Comparison of ENCODE assay signal across 11 mouse cellular contexts in the genomic region with DNA sequence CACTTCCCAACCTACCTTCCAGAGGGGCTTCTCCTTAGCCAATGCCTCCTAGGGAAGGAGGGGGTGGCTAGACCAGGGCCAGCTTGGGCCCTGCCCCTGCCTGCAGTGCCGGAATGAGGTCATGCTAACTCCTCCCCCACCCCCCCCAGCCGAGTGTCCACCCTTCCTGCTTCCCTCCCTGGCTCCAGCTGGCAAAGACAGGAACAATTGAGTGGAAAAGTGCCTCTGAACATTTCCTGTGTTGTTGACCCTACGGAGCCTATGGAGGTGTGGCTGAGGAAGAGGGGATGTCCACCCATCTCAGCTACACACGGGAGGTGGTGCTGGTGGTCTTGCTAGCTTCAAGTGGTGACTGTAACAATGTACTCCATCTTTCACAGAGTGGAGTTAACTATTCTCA. TPM values are rescaled to one million over a fixed set of nuclear protein-coding genes. Genes with fewer than 3 reads are reported as not detected.
A peak's percentile ranks its signal among the peaks of the same experiment; 100 is the strongest.
DNase-seq lines count a peak whose midpoint lies in the region; ATAC-seq and TF ChIP-seq lines count a peak whose summit lies in the region.
"Had no signal": no experiment of that assay in that cellular context is flagged by ENCODE, and none has a peak within 500 bp of the region (broad histone marks: within the 10 kb centered on the region; RNA-seq: fewer than 3 reads in every experiment).

No protein-coding gene starts in this region.

- TF ChIP-seq POLR2A in kidney, adult 2 months (IDR thresholded peaks at IDR 0.05; ENCODE audit: low read depth, low read length), result no peak

- peak; percentile 47; the same call in 1 of the 2 replicates for ATAC-seq in heart, embryonic 11.5 days (replicated peaks; ENCODE audit: insufficient number of reproducible peaks, low FRiP score, low TSS enrichment)
- ATAC-seq in lung, postnatal 0 days, result peak; percentile 83
- ATAC-seq in frontal cortex, adult (ENCODE audit: low TSS enrichment), result no peak

- peak; percentile 22; the same call in 1 of the 2 replicates for TF ChIP-seq EP300 in lung, postnatal 0 days (IDR thresholded peaks at IDR 0.05)

- peak; percentile 47 for DNase-seq in kidney, adult 2 months
- no peak for DNase-seq in kidney, adult 18-20 months
- peak; percentile 72 for DNase-seq in lung, postnatal 0 days (ENCODE audit: low spot score)
- DNase-seq in spleen, postnatal 10 days (ENCODE audit: low spot score in 2 of 2), result no peak
- no peak for DNase-seq in left cerebral cortex, adult 2 months (ENCODE audit: extremely low spot score in 1 of 2, low spot score in 2 of 2)
- DNase-seq: adrenal gland, postnatal 25 days; cerebellum, adult 9-11 months; liver, embryonic 13.5 days had no signal

- H3K9ac ChIP-seq in heart, embryonic 11.5 days (ENCODE audit: low read depth, low read length), result no peak overlapping the region; the same call in 1 of the 2 replicates
- H3K9ac ChIP-seq in lung, postnatal 0 days (replicated peaks; ENCODE audit: low read depth), result no peak overlapping the region
- H3K9ac ChIP-seq: liver, embryonic 13.5 days had no signal

- TF ChIP-seq CTCF in kidney, adult 2 months (conservative IDR thresholded peaks at IDR 0.05; ENCODE audit: insufficient read depth, insufficient read length, low read depth, low read length), result 0 out of 2 replicates have a peak, but pooled peaks have one; percentile 9
- TF ChIP-seq CTCF in lung, postnatal 0 days (IDR thresholded peaks at IDR 0.05), result peak; percentile 51
- no peak for TF ChIP-seq CTCF in left cerebral cortex, adult 2 months (IDR thresholded peaks at IDR 0.05)

- H3K4me1 ChIP-seq in kidney, adult 2 months (ENCODE audit: control insufficient read depth, insufficient read depth, low read length), result peaks cover 13% of the 10 kb centered on the region
- no peaks in the 10 kb centered on the region for H3K4me1 ChIP-seq in brown adipose tissue, adult 24 weeks (ENCODE audit: control insufficient read depth, insufficient read depth, insufficient read length, low read length)
- peaks cover 18% of the 10 kb centered on the region for H3K4me1 ChIP-seq in heart, embryonic 11.5 days (ENCODE audit: control insufficient read depth, insufficient read depth, low read length)
- H3K4me1 ChIP-seq in lung, postnatal 0 days (ENCODE audit: insufficient read depth, low read depth, low read length), result no peaks in the 10 kb centered on the region

- no peak overlapping the region for H3K27ac ChIP-seq in kidney, adult 2 months (ENCODE audit: insufficient read depth, low read depth, low read length)
- peak overlapping the region; percentile 49 for H3K27ac ChIP-seq in brown adipose tissue, adult 24 weeks (replicated peaks; ENCODE audit: low read depth, low read length)
- 0 out of 2 replicates have a peak overlapping the region, but pooled peaks have one; percentile 29 for H3K27ac ChIP-seq in heart, embryonic 11.5 days (ENCODE audit: low read depth, low read length)
- 0 out of 2 replicates have a peak overlapping the region, but pooled peaks have one; percentile 32 for H3K27ac ChIP-seq in lung, postnatal 0 days (ENCODE audit: low read length)
- H3K27ac ChIP-seq in left cerebral cortex, adult 2 months, result no peak overlapping the region
- H3K27ac ChIP-seq: liver, embryonic 13.5 days had no signal

- H3K36me3 ChIP-seq in kidney, adult 2 months (ENCODE audit: control insufficient read depth, insufficient read depth, low read length), result no peaks in the 10 kb centered on the region
- H3K36me3 ChIP-seq in heart, embryonic 11.5 days (ENCODE audit: control insufficient read depth, insufficient read depth, low read length), result no peaks in the 10 kb centered on the region
- H3K36me3 ChIP-seq in lung, postnatal 0 days (ENCODE audit: insufficient read depth, low read length), result no peaks in the 10 kb centered on the region
- H3K36me3 ChIP-seq: liver, embryonic 13.5 days had no signal

- H3K4me3 ChIP-seq in kidney, adult 2 months (ENCODE audit: insufficient read depth, low read depth, low read length), result no peak overlapping the region
- H3K4me3 ChIP-seq in brown adipose tissue, adult 24 weeks (ENCODE audit: insufficient read depth, low read depth, low read length), result no peak overlapping the region
- no peak overlapping the region for H3K4me3 ChIP-seq in heart, embryonic 11.5 days (ENCODE audit: low read depth, low read length)
- H3K4me3 ChIP-seq in lung, postnatal 0 days (ENCODE audit: low read depth, low read length), result no peak overlapping the region
- no peak overlapping the region for H3K4me3 ChIP-seq in left cerebral cortex, adult 2 months
- H3K4me3 ChIP-seq: liver, embryonic 13.5 days had no signal

- intact Hi-C loops in left cerebral cortex, adult 2 months (cut with DNase I), result no loop called here

- no peaks in the 10 kb centered on the region for H3K27me3 ChIP-seq in kidney, adult 2 months (replicated peaks; ENCODE audit: control insufficient read depth, insufficient read depth, low read length)
- no peaks in the 10 kb centered on the region for H3K27me3 ChIP-seq in heart, embryonic 11.5 days (ENCODE audit: control insufficient read depth, insufficient read depth, low read length)
- H3K27me3 ChIP-seq in lung, postnatal 0 days (replicated peaks; ENCODE audit: insufficient read depth, low read length), result no peaks in the 10 kb centered on the region

- 42% methylated on average over 4 of the region's 4 CpGs for WGBS in kidney, adult 2 months
- WGBS in heart, embryonic 11.5 days (ENCODE audit: insufficient replicate concordance), result 28% methylated on average over 4 of the region's 4 CpGs
- WGBS in lung, postnatal 0 days, result 6% methylated on average over 4 of the region's 4 CpGs

- no peak overlapping the region for H3K4me2 ChIP-seq in heart, embryonic 11.5 days
- H3K4me2 ChIP-seq in lung, postnatal 0 days (replicated peaks; ENCODE audit: low read depth, low read length), result no peak overlapping the region
- H3K4me2 ChIP-seq: liver, embryonic 13.5 days had no signal

- no peaks in the 10 kb centered on the region for H3K9me3 ChIP-seq in heart, embryonic 11.5 days (replicated peaks; ENCODE audit: control insufficient read depth, low read length)
- H3K9me3 ChIP-seq in lung, postnatal 0 days (ENCODE audit: low read length), result no peaks in the 10 kb centered on the region
- H3K9me3 ChIP-seq: liver, embryonic 13.5 days had no signal

RNA-seq across cellular contexts. Expression of a gene that starts 37.5 kb away (rescaled TPM):
- polyA plus RNA-seq in kidney, adult 2 months (2012; rRNA removed), result 91.4 and 98.1 TPM in 2 replicates
- 2.2 and 4.2 TPM in 2 replicates for polyA plus RNA-seq in brown adipose tissue, adult 24 weeks (2012; ENCODE audit: insufficient read depth, insufficient read length, missing spikeins)
- 13.6 and 14.8 TPM in 2 replicates for polyA plus RNA-seq in heart, embryonic 11.5 days (2014; fragmentation: Nextera tagmentation; extraction: Ambion mirVana)
- 3.2 and 5.0 TPM in 2 replicates for polyA plus RNA-seq in lung, postnatal 0 days (2015; fragmentation: Nextera tagmentation; extraction: Ambion mirVana)
- total RNA-seq in left cerebral cortex, adult 2 months (2021), result 10 to 100 TPM; 94.2 to 96.3 TPM

Comparison
In these comparisons a context has a peak if more than half of its experiments do, and no peak if none do; other contexts are left out.
1. DNase-seq: peak in kidney, adult 2 months (single experiment) and lung, postnatal 0 days (single experiment); none in kidney, adult 18-20 months (single experiment), spleen, postnatal 10 days (0 of 2) and left cerebral cortex, adult 2 months (0 of 2).
2. H3K27ac ChIP-seq: peak in brown adipose tissue, adult 24 weeks (single experiment), heart, embryonic 11.5 days (single experiment) and lung, postnatal 0 days (single experiment); none in kidney, adult 2 months (single experiment) and left cerebral cortex, adult 2 months (single experiment).